Mouse (Mus musculus): ENCODE results near the gene Pttg1ip. TPM values are rescaled to one million over a fixed set of nuclear protein-coding genes. Genes with fewer than 3 reads are reported as not detected.
A peak's percentile ranks its signal among the peaks of the same experiment; 100 is the strongest.

Pttg1ip gene
- total RNA-seq, 2 experiments from 2014 or later = 71.6 to 77.6 TPM

GRCm38 (mm10) chr10:77626591-77626990 is 45.1 kb downstream of the Pttg1ip start:
- TF ChIP-seq CTCF (IDR thresholded peaks at IDR 0.05) = no peak
- intact Hi-C loops (cut with DNase I) = loop anchor here (2.0 to 10.0 kb wide), 4 partner anchors 252 to 378 kb away; partner anchors contain the start of genes 1810043G02Rik and Trpm2
- Histone ChIP-seq H3K4me3 (no peak overlapping the region), H3K27ac (no peak overlapping the region)
- DNase-seq (ENCODE audit: extremely low spot score in 1 of 2, low spot score in 2 of 2) = no peak

GRCm38 (mm10) chr10:77627497-77627896 is 46.0 kb downstream of the Pttg1ip start:
- intact Hi-C loops (cut with DNase I) = loop anchor here (2.0 to 10.0 kb wide), 4 partner anchors 251 to 377 kb away; partner anchors contain the start of genes 1810043G02Rik and Trpm2

GRCm38 (mm10) chr10:77629163-77629562 is 47.6 kb downstream of the Pttg1ip start:
- intact Hi-C loops (cut with DNase I) = loop anchor here (5.0 to 10.0 kb wide), 3 partner anchors 288 to 376 kb away; partner anchors contain the start of genes 1810043G02Rik and Trpm2
- DNase-seq (ENCODE audit: extremely low spot score in 1 of 2, low spot score in 2 of 2) = no peak

More at GRCm38 (mm10) chr10:77627497-77627896, 46.0 kb downstream of the Pttg1ip start:
- peak; percentile 97 for TF ChIP-seq CTCF (IDR thresholded peaks at IDR 0.05)
- DNase-seq (ENCODE audit: extremely low spot score in 1 of 2, low spot score in 2 of 2) = peak; percentile 77 to 83
- H3K27ac ChIP-seq = no peak overlapping the region
- H3K4me3 ChIP-seq = no peak overlapping the region

GRCm38 (mm10) chr10:77629970-77630369 is 48.5 kb downstream of the Pttg1ip start:
- intact Hi-C loops (cut with DNase I) = loop anchor here (5.0 to 10.0 kb wide), 3 partner anchors 287 to 375 kb away; partner anchors contain the start of genes 1810043G02Rik and Trpm2
- no peak for DNase-seq (ENCODE audit: extremely low spot score in 1 of 2, low spot score in 2 of 2)
- H3K4me3 ChIP-seq = no peak overlapping the region
- no peak overlapping the region for H3K27ac ChIP-seq
- TF ChIP-seq CTCF (IDR thresholded peaks at IDR 0.05) = no peak; the same call in none of the 2 replicates

More at GRCm38 (mm10) chr10:77629163-77629562, 47.6 kb downstream of the Pttg1ip start:
- TF ChIP-seq CTCF (IDR thresholded peaks at IDR 0.05) = no peak
- no peak overlapping the region for H3K27ac ChIP-seq
- H3K4me3 ChIP-seq = no peak overlapping the region

- Histone ChIP-seq H3K4me3 (no peak overlapping the region), H3K27ac (no peak overlapping the region)
- no peak for TF ChIP-seq CTCF (IDR thresholded peaks at IDR 0.05)
- intact Hi-C loops (cut with DNase I) = no loop called here
- DNase-seq (ENCODE audit: extremely low spot score in 1 of 2, low spot score in 2 of 2) = no peak
Observed at GRCm38 (mm10) chr10:77634016-77634415, 52.5 kb downstream of the Pttg1ip start.

GRCm38 (mm10) chr10:77634452-77635231 is 53.1 kb downstream of the Pttg1ip start:
- TF ChIP-seq CTCF (IDR thresholded peaks at IDR 0.05) = no peak
- Histone ChIP-seq H3K27ac (no peak overlapping the region), H3K4me3 (no peak overlapping the region)
- DNase-seq (ENCODE audit: extremely low spot score in 1 of 2, low spot score in 2 of 2) = no peak
- intact Hi-C loops (cut with DNase I) = no loop called here

- intact Hi-C loops (cut with DNase I) = no loop called here
- no peak overlapping the region for H3K4me3 ChIP-seq
- H3K27ac ChIP-seq = no peak overlapping the region
- no peak for TF ChIP-seq CTCF (IDR thresholded peaks at IDR 0.05)
- DNase-seq (ENCODE audit: extremely low spot score in 1 of 2, low spot score in 2 of 2) = no peak
Observed at GRCm38 (mm10) chr10:77636234-77636922, 54.9 kb downstream of the Pttg1ip start.

- TF ChIP-seq CTCF (IDR thresholded peaks at IDR 0.05) = no peak
- Histone ChIP-seq H3K4me3 (no peak overlapping the region), H3K27ac (no peak overlapping the region)
- intact Hi-C loops (cut with DNase I) = no loop called here
- DNase-seq (ENCODE audit: extremely low spot score in 1 of 2, low spot score in 2 of 2) = no peak
Observed at GRCm38 (mm10) chr10:77638956-77639355, 57.4 kb downstream of the Pttg1ip start.

GRCm38 (mm10) chr10:77643160-77643559 is 61.6 kb downstream of the Pttg1ip start:
- no peak for DNase-seq (ENCODE audit: extremely low spot score in 1 of 2, low spot score in 2 of 2)
- no peak for TF ChIP-seq CTCF (IDR thresholded peaks at IDR 0.05)
- Histone ChIP-seq H3K27ac (no peak overlapping the region), H3K4me3 (no peak overlapping the region)
- intact Hi-C loops (cut with DNase I) = no loop called here

GRCm38 (mm10) chr10:77645571-77645970 is 64.1 kb downstream of the Pttg1ip start:
- intact Hi-C loops (cut with DNase I) = no loop called here
- DNase-seq (ENCODE audit: extremely low spot score in 1 of 2, low spot score in 2 of 2) = no peak
- no peak overlapping the region for H3K27ac ChIP-seq
- TF ChIP-seq CTCF (IDR thresholded peaks at IDR 0.05) = no peak
- no peak overlapping the region for H3K4me3 ChIP-seq

- no peak for DNase-seq (ENCODE audit: extremely low spot score in 1 of 2, low spot score in 2 of 2)
- no peak overlapping the region for H3K4me3 ChIP-seq
- no peak for TF ChIP-seq CTCF (IDR thresholded peaks at IDR 0.05)
- intact Hi-C loops (cut with DNase I) = no loop called here
- H3K27ac ChIP-seq = no peak overlapping the region
Observed at GRCm38 (mm10) chr10:77647461-77647860, 65.9 kb downstream of the Pttg1ip start.

GRCm38 (mm10) chr10:77647901-77648300 is 66.4 kb downstream of the Pttg1ip start:
- no peak for TF ChIP-seq CTCF (IDR thresholded peaks at IDR 0.05)
- intact Hi-C loops (cut with DNase I) = no loop called here

More at GRCm38 (mm10) chr10:77647901-77648300, 66.4 kb downstream of the Pttg1ip start:
- H3K27ac ChIP-seq = no peak overlapping the region
- H3K4me3 ChIP-seq = no peak overlapping the region
- no peak for DNase-seq (ENCODE audit: extremely low spot score in 1 of 2, low spot score in 2 of 2)

Small RNAs within 50 kb of the gene (microRNA-seq; reads per million reads assigned to microRNA genes)
- gene Mir1930 = 12.2 to 17.3 reads per million in 2 experiments

Other genes with a start within 250 kb of the Pttg1ip start
- gene Adarb1, start 163.4 kb upstream of the Pttg1ip start, total RNA-seq (2021) = 100 to 1,000 TPM; 139 to 152 TPM
- gene Fam207a, start 65.9 kb upstream of the Pttg1ip start, total RNA-seq (2021) = 10 to 100 TPM; 32.6 to 35.7 TPM
- 1 to 10 TPM; 3.0 to 3.5 TPM for gene Itgb2, start 51.5 kb upstream of the Pttg1ip start, total RNA-seq (2021)
- 100 to 1,000 TPM; 142 to 156 TPM for gene Sumo3, start 24.4 kb downstream of the Pttg1ip start, total RNA-seq (2021)
- gene Gm49325, start 24.5 kb downstream of the Pttg1ip start, total RNA-seq (2021) = 1 to 10 TPM; 2.0 to 5.3 TPM
- gene Ube2g2, start 40.6 kb downstream of the Pttg1ip start, total RNA-seq (2021) = 10 to 100 TPM; 47.4 to 48.0 TPM
- under 1 TPM; 0.18 to 0.21 TPM for gene Tspear, start 104.8 kb downstream of the Pttg1ip start, total RNA-seq (2021)
- gene Gm19402, start 109.0 kb downstream of the Pttg1ip start, total RNA-seq (2021) = not detected
- not detected for gene Gm9508, start 115.5 kb downstream of the Pttg1ip start, total RNA-seq (2021)
- gene Gm10272, start 124.9 kb downstream of the Pttg1ip start, total RNA-seq (2021) = not detected
- gene Gm10024, start 129.7 kb downstream of the Pttg1ip start, total RNA-seq (2021) = not detected
- not detected for gene Gm10142, start 134.1 kb downstream of the Pttg1ip start, total RNA-seq (2021)
- not detected for gene Krtap12-1, start 138.9 kb downstream of the Pttg1ip start, total RNA-seq (2021)
- gene Gm10100, start 144.8 kb downstream of the Pttg1ip start, total RNA-seq (2021) = not detected
- gene Gm18596, start 160.9 kb downstream of the Pttg1ip start, total RNA-seq (2021) = not detected
- not detected for gene Gm9736, start 169.6 kb downstream of the Pttg1ip start, total RNA-seq (2021)
- gene Gm3233, start 178.0 kb downstream of the Pttg1ip start, total RNA-seq (2021) = not detected
- not detected for gene Gm3238, start 189.6 kb downstream of the Pttg1ip start, total RNA-seq (2021)
- gene Gm7138, start 195.2 kb downstream of the Pttg1ip start, total RNA-seq (2021) = not detected
- gene Gm3250, start 200.8 kb downstream of the Pttg1ip start, total RNA-seq (2021) = not detected
- gene Gm7137, start 206.5 kb downstream of the Pttg1ip start, total RNA-seq (2021) = not detected
- gene Gm9639, start 213.4 kb downstream of the Pttg1ip start, total RNA-seq (2021) = not detected
- not detected for gene Gm19668, start 217.4 kb downstream of the Pttg1ip start, total RNA-seq (2021)
- not detected for gene Gm9507, start 230.1 kb downstream of the Pttg1ip start, total RNA-seq (2021)
- not detected for gene Gm2696, start 233.0 kb downstream of the Pttg1ip start, total RNA-seq (2021)
- not detected for gene Krtap10-4, start 245.4 kb downstream of the Pttg1ip start, total RNA-seq (2021)

Measured in left cerebral cortex, adult 2 months (tissue).